Mouse (Mus musculus): Measurements from ENCODE around the gene Rap1gap2.

- TF ChIP-seq HCFC1 (IDR thresholded peaks at IDR 0.05; ENCODE audit: low read depth, low read length) (no peak), CTCF (conservative IDR thresholded peaks at IDR 0.05 in 1 of 2, IDR thresholded peaks at IDR 0.05 in 1 of 2; ENCODE audit: low read depth in 2 of 2, low read length in 2 of 2) (no peak), BHLHE40 (IDR thresholded peaks at IDR 0.05; ENCODE audit: low read depth, low read length) (no peak), E2F4 (IDR thresholded peaks at IDR 0.05; ENCODE audit: insufficient replicate concordance, low read depth, low read length) (no peak), CHD1 (IDR thresholded peaks at IDR 0.05; ENCODE audit: low read depth, low read length) (no peak), POLR2A (IDR thresholded peaks at IDR 0.05; ENCODE audit: low read depth, low read length) (no peak), MXI1 (IDR thresholded peaks at IDR 0.05; ENCODE audit: low read depth, low read length) (no peak)
These were observed 25.6 kb downstream of the Rap1gap2 start for GRCm38 (mm10) chr11:74584946-74585723.
